Mouse (Mus musculus): ENCODE measurements around the gene 1810055G02Rik. TPM values are rescaled to one million over a fixed set of nuclear protein-coding genes. Genes with fewer than 3 reads are reported as not detected.

1810055G02Rik gene
- polyA plus RNA-seq, 1 experiment from 2014 or later = 238 TPM

DNA sequence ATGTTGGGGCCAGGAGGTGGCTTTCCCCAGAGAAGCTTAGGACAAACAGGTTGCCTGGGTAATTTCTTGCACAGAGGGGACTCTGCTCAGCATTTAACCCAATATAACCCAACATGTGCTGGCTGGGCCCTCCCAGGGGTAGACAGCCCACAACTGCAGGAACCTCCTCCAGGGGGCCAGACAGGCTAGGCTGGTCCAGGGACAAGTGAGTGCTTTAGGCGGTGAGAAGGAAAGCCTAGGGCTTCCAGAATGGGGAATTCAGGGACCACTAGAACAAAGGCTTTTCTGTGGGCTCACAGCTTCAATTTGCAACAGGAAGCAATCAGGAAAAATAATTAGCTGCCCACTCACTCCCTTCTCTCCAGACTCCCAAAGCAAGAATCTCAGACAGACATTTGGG lies 23.7 kb upstream of the 1810055G02Rik start:
- peak overlapping the region; percentile 50; the same call in 1 of the 2 replicates for H3K27ac ChIP-seq (ENCODE audit: low read depth, low read length)
- H3K36me3 ChIP-seq (ENCODE audit: control insufficient read depth, insufficient read depth) = no peaks in the 10 kb centered on the region
- H3K9ac ChIP-seq (ENCODE audit: low read depth, low read length) = no peak overlapping the region
- no peaks in the 10 kb centered on the region for H3K9me3 ChIP-seq (ENCODE audit: control insufficient read depth)
- peak overlapping the region; percentile 98 for H3K4me2 ChIP-seq (replicated peaks; ENCODE audit: low read depth)
- 0 out of 2 replicates have a peak overlapping the region, but pooled peaks have one; percentile 88 for H3K4me3 ChIP-seq (ENCODE audit: low read depth, low read length)
- TF ChIP-seq CTCF (IDR thresholded peaks at IDR 0.05; ENCODE audit: low read depth) = peak; percentile 37
- peaks cover 21% of the 10 kb centered on the region for H3K4me1 ChIP-seq (replicated peaks; ENCODE audit: control insufficient read depth, insufficient read depth, low read length)
- WGBS = 12% methylated on average over 1 of the region's 1 CpGs
- ATAC-seq = no peak
- no peaks in the 10 kb centered on the region for H3K27me3 ChIP-seq (replicated peaks; ENCODE audit: control insufficient read depth, insufficient read depth, low read length)

- Histone ChIP-seq H3K27ac (ENCODE audit: low read depth, low read length) (peak overlapping the region; percentile 93; the same call in 1 of the 2 replicates), H3K9ac (ENCODE audit: low read depth, low read length) (peak overlapping the region; percentile 92), H3K4me2 (replicated peaks; ENCODE audit: low read depth) (peak overlapping the region; percentile 98), H3K4me3 (ENCODE audit: low read depth, low read length) (peak overlapping the region; percentile 88), H3K27me3 (replicated peaks; ENCODE audit: control insufficient read depth, insufficient read depth, low read length) (no peaks in the 10 kb centered on the region), H3K36me3 (ENCODE audit: control insufficient read depth, insufficient read depth) (no peaks in the 10 kb centered on the region), H3K4me1 (replicated peaks; ENCODE audit: control insufficient read depth, insufficient read depth, low read length) (peaks cover 21% of the 10 kb centered on the region), H3K9me3 (ENCODE audit: control insufficient read depth) (no peaks in the 10 kb centered on the region)
- TF ChIP-seq CTCF (IDR thresholded peaks at IDR 0.05; ENCODE audit: low read depth) = no peak
- no peak for ATAC-seq
- 4% methylated on average over 11 of the region's 11 CpGs for WGBS
These were observed 23.0 kb upstream of the 1810055G02Rik start for GRCm38 (mm10) chr19:3684957-3685580.

DNA sequence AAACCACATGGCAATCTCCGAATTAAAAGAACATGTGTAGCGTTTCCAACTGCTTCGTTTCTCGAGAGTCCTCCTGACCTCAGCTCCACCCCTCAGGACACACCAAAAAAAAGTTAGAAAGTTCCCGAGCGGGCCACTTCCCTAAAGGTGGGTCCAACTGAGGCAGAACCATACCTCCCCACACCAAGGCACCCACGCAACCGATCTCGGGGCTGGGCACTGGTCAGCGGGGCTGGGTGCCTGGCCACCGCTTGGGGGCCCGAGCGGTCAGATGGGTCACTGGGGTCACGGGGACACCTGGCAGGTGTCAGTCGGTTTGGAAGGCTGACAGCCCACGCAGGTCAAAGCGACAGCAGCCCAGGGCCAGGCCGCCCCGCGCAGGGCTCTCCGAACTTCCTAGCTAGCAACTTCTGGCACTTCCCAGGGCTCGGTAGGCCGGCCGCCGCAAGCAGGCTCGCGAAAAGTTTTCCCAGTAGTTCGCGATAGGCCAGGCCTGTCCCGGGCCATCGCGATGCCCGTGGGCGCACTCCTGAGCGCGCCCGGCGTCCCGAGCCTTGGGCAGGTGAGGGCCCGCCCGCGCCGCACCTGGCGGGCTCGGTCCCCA lies 22.4 kb upstream of the 1810055G02Rik start:
- peak overlapping the region; percentile 92 for H3K9ac ChIP-seq (ENCODE audit: low read depth, low read length)
- H3K27ac ChIP-seq (ENCODE audit: low read depth, low read length) = peak overlapping the region; percentile 93
- peaks cover 21% of the 10 kb centered on the region for H3K4me1 ChIP-seq (replicated peaks; ENCODE audit: control insufficient read depth, insufficient read depth, low read length)
- H3K27me3 ChIP-seq (replicated peaks; ENCODE audit: control insufficient read depth, insufficient read depth, low read length) = no peaks in the 10 kb centered on the region
- under 1% methylated on average over 45 of the region's 45 CpGs for WGBS
- peak overlapping the region; percentile 88 for H3K4me3 ChIP-seq (ENCODE audit: low read depth, low read length)
- H3K9me3 ChIP-seq (ENCODE audit: control insufficient read depth) = no peaks in the 10 kb centered on the region
- peak; percentile 55 for ATAC-seq
- peak overlapping the region; percentile 98 for H3K4me2 ChIP-seq (replicated peaks; ENCODE audit: low read depth)
- peak; percentile 21; the same call in 1 of the 2 replicates for TF ChIP-seq CTCF (IDR thresholded peaks at IDR 0.05; ENCODE audit: low read depth)
- no peaks in the 10 kb centered on the region for H3K36me3 ChIP-seq (ENCODE audit: control insufficient read depth, insufficient read depth)

GRCm38 (mm10) chr19:3686215-3686894 lies 21.7 kb upstream of the 1810055G02Rik start, which contains the start of gene Lrp5:
Gene Lrp5, minus strand, starts transcription at chr19:3686564.
- H3K4me3 ChIP-seq (ENCODE audit: low read depth, low read length) = peak within 1 kb of the TSS; percentile 88
- H3K27me3 ChIP-seq (replicated peaks; ENCODE audit: control insufficient read depth, insufficient read depth, low read length) = no peaks in the 10 kb centered on the region
- H3K9ac ChIP-seq (ENCODE audit: low read depth, low read length) = peak within 1 kb of the TSS; percentile 92
- H3K4me1 ChIP-seq (replicated peaks; ENCODE audit: control insufficient read depth, insufficient read depth, low read length) = peaks cover 16% of the 10 kb centered on the region
- peak within 1 kb of the TSS; percentile 93 for H3K27ac ChIP-seq (ENCODE audit: low read depth, low read length)
- ATAC-seq = peak; percentile 28
- under 1% methylated on average over 83 of the region's 83 CpGs for WGBS
- no peaks in the 10 kb centered on the region for H3K9me3 ChIP-seq (ENCODE audit: control insufficient read depth)
- H3K4me2 ChIP-seq (replicated peaks; ENCODE audit: low read depth) = peak within 1 kb of the TSS; percentile 98
- H3K36me3 ChIP-seq (ENCODE audit: control insufficient read depth, insufficient read depth) = no peaks in the 10 kb centered on the region
- TF ChIP-seq CTCF (IDR thresholded peaks at IDR 0.05; ENCODE audit: low read depth) = no peak

- H3K27me3 ChIP-seq (replicated peaks; ENCODE audit: control insufficient read depth, insufficient read depth, low read length) = no peaks in the 10 kb centered on the region
- no peak overlapping the region for H3K4me2 ChIP-seq (replicated peaks; ENCODE audit: low read depth)
- H3K4me1 ChIP-seq (replicated peaks; ENCODE audit: control insufficient read depth, insufficient read depth, low read length) = peaks cover 16% of the 10 kb centered on the region
- no peaks in the 10 kb centered on the region for H3K36me3 ChIP-seq (ENCODE audit: control insufficient read depth, insufficient read depth)
- no peak overlapping the region for H3K9ac ChIP-seq (ENCODE audit: low read depth, low read length)
- 0 out of 2 replicates have a peak overlapping the region, but pooled peaks have one; percentile 5 for H3K27ac ChIP-seq (ENCODE audit: low read depth, low read length)
- 38% methylated on average over 5 of the region's 5 CpGs for WGBS
- TF ChIP-seq CTCF (IDR thresholded peaks at IDR 0.05; ENCODE audit: low read depth) = 0 out of 2 replicates have a peak, but pooled peaks have one; percentile 5
- no peak overlapping the region for H3K4me3 ChIP-seq (ENCODE audit: low read depth, low read length)
- no peak for ATAC-seq
- no peaks in the 10 kb centered on the region for H3K9me3 ChIP-seq (ENCODE audit: control insufficient read depth)
These were observed 20.4 kb upstream of the 1810055G02Rik start for GRCm38 (mm10) chr19:3687676-3688171.

DNA sequence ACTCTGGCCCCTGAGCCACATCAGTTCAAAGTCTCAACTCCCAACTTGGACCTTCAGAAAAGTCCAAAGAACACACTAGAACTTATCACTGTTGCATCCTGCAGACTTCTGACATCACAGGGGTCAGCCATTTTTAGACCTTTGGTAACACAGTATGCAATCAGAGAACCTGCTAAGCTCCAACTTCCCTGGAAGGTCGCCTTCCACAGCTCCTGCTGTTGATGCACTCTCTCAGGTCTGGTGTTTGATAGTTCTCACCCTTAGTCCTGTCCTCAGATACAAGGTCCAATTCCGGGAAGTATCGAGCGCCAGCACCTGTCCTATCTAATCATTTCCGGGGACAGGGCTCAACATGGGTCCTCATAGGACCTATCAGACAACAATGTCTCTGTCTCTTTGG lies 16.8 kb upstream of the 1810055G02Rik start:
- TF ChIP-seq CTCF (IDR thresholded peaks at IDR 0.05; ENCODE audit: low read depth) = no peak
- Histone ChIP-seq H3K9me3 (ENCODE audit: control insufficient read depth) (no peaks in the 10 kb centered on the region), H3K27ac (ENCODE audit: low read depth, low read length) (peak overlapping the region; percentile 58), H3K36me3 (ENCODE audit: control insufficient read depth, insufficient read depth) (no peaks in the 10 kb centered on the region), H3K4me1 (replicated peaks; ENCODE audit: control insufficient read depth, insufficient read depth, low read length) (peaks cover 9% of the 10 kb centered on the region), H3K4me2 (replicated peaks; ENCODE audit: low read depth) (no peak overlapping the region), H3K27me3 (replicated peaks; ENCODE audit: control insufficient read depth, insufficient read depth, low read length) (no peaks in the 10 kb centered on the region), H3K4me3 (ENCODE audit: low read depth, low read length) (no peak overlapping the region), H3K9ac (ENCODE audit: low read depth, low read length) (no peak overlapping the region)
- WGBS = 74% methylated on average over 5 of the region's 5 CpGs
- ATAC-seq = peak; percentile 46
